Mouse (Mus musculus) midbrain, embryonic 16.5 days (tissue): ENCODE measurements around the gene Cpne6. TPM values are rescaled to one million over a fixed set of nuclear protein-coding genes. Genes with fewer than 3 reads are reported as not detected.

Experiments
- ATAC-seq: fragments of 200-750 bp; cut with Nextera tagmentation; 2 replicates; pipeline ENCODE4 v1.8.0; 2017; ENCODE audit warnings: moderate TSS enrichment
- H3K27ac ChIP-seq: fragments of 300-500 bp; sonication (generic); 2 replicates; pipeline ENCODE4 v1.5.1; 2014; ENCODE audit warnings: mild to moderate bottlenecking, low read length, mixed read lengths
- H3K27me3 ChIP-seq: fragments of 300-500 bp; sonication (generic); 2 replicates; pipeline ENCODE4 v1.6.1; 2014; ENCODE audit warnings: low read depth, low read length, mixed read lengths; ENCODE audit not compliant: control insufficient read depth, insufficient read depth
- H3K36me3 ChIP-seq: fragments of 300-500 bp; sonication (generic); 2 replicates; pipeline ENCODE4 v1.6.1; 2014; ENCODE audit warnings: mild to moderate bottlenecking, low read length, moderate library complexity, mixed read lengths; ENCODE audit not compliant: control insufficient read depth, insufficient read depth
- H3K4me1 ChIP-seq: fragments of 300-500 bp; sonication (generic); 2 replicates; pipeline ENCODE4 v1.6.1; 2014; ENCODE audit warnings: mild to moderate bottlenecking, low read length, mixed read lengths; ENCODE audit not compliant: control insufficient read depth, insufficient read depth
- H3K4me2 ChIP-seq: fragments of 300-500 bp; sonication (generic); 2 replicates; pipeline ENCODE4 v1.6.1; 2014; ENCODE audit warnings: mild to moderate bottlenecking, low read length, mixed read lengths
- H3K4me3 ChIP-seq: fragments of 300-500 bp; sonication (generic); 2 replicates; pipeline ENCODE4 v1.5.1; 2014; ENCODE audit warnings: low read depth, mild to moderate bottlenecking, low read length, moderate library complexity, mixed read lengths
- H3K9ac ChIP-seq: fragments of 300-500 bp; sonication (generic); 2 replicates; pipeline ENCODE4 v1.6.1; 2014; ENCODE audit warnings: low read depth, low read length, mixed read lengths
- H3K9me3 ChIP-seq: fragments of 300-500 bp; sonication (generic); replicated peaks from 2 replicates; pipeline ENCODE4 v1.6.1; 2014; ENCODE audit warnings: mild to moderate bottlenecking, low read length, mixed read lengths; ENCODE audit not compliant: control insufficient read depth, poor library complexity, severe bottlenecking
- WGBS: fragments of 180-500 bp; shearing (Covaris S2); extraction: QIAGEN DNeasy Blood & Tissue Kit; methylation state at CpG from one replicate; pipeline ENCODE4 v1.1.7; 2014; 5-methylcytosine and 5-hydroxymethylcytosine counted together
- polyA plus RNA-seq: library from polyadenylated mRNA; unstranded; fragments of >200 nt; fragmentation: Nextera tagmentation; extraction: Ambion mirVana; gene quantifications from 2 replicates; pipeline ENCODE4 v1.2.1, GENCODE M21; 2015

Gene Cpne6
- polyA plus RNA-seq, 1 experiment from 2014 or later: 3.4 TPM

- no peak overlapping the region for H3K27ac ChIP-seq
- H3K4me1 ChIP-seq: peaks cover 15% of the 10 kb centered on the region
- WGBS: 30% methylated on average over 5 of the region's 5 CpGs
Measured at GRCm38 (mm10) chr14:55557003-55557402, 46.8 kb downstream of the Cpne6 start.

GRCm38 (mm10) chr14:55557587-55557986 lies 47.3 kb downstream of the Cpne6 start:
- 90% methylated on average over 3 of the region's 3 CpGs for WGBS
- no peaks in the 10 kb centered on the region for H3K9me3 ChIP-seq
- no peak for ATAC-seq
- no peak overlapping the region for H3K4me3 ChIP-seq
- no peaks in the 10 kb centered on the region for H3K36me3 ChIP-seq
- no peak overlapping the region for H3K9ac ChIP-seq
- no peak overlapping the region for H3K27ac ChIP-seq
- no peak overlapping the region for H3K4me2 ChIP-seq
- peaks cover 20% of the 10 kb centered on the region for H3K4me1 ChIP-seq
- H3K27me3 ChIP-seq: no peaks in the 10 kb centered on the region

More at GRCm38 (mm10) chr14:55557003-55557402, 46.8 kb downstream of the Cpne6 start:
- Histone ChIP-seq H3K4me3 (no peak overlapping the region), H3K9me3 (no peaks in the 10 kb centered on the region), H3K9ac (no peak overlapping the region), H3K27me3 (no peaks in the 10 kb centered on the region), H3K36me3 (no peaks in the 10 kb centered on the region), H3K4me2 (no peak overlapping the region)
- ATAC-seq: no peak

DNA sequence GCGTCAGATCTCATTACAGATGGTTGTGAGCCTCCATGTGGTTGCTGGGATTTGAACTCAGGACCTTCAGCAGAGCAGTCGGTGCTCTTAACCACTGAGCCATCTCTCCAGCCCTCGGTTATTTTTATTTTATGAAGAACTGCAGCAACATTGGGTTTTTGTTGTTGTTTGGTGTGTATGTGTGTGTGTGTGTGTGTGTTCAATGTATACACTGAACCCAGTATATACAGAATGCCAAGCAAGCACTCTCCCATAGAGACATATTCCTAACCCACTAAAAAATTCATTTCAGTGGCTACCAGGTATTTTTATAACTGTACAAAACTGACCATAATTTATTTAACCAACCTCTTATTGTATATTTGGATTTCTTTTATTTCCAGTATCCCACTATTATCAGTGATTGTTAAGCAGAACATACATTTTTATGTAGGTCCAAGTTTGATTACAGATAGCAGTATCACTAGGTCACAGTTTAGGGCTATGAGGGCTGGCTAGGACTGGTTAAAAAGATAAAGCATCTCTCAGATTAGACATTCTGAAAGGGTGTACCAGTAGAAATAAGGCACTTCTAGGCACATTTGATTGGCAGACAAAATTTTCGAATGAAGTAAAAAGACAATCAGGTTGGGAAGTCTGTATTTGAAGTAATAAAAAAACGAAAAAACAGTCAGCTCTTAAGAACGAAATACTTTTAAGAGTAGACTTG lies 48.6 kb downstream of the Cpne6 start:
- Histone ChIP-seq H3K27ac (no peak overlapping the region), H3K9me3 (no peaks in the 10 kb centered on the region), H3K4me1 (peaks cover 20% of the 10 kb centered on the region), H3K36me3 (no peaks in the 10 kb centered on the region), H3K4me2 (peak overlapping the region; percentile 68), H3K4me3 (peak overlapping the region; percentile 62), H3K27me3 (no peaks in the 10 kb centered on the region), H3K9ac (no peak overlapping the region)
- no peak for ATAC-seq
- WGBS: 56% methylated on average over 6 of the region's 6 CpGs

DNA sequence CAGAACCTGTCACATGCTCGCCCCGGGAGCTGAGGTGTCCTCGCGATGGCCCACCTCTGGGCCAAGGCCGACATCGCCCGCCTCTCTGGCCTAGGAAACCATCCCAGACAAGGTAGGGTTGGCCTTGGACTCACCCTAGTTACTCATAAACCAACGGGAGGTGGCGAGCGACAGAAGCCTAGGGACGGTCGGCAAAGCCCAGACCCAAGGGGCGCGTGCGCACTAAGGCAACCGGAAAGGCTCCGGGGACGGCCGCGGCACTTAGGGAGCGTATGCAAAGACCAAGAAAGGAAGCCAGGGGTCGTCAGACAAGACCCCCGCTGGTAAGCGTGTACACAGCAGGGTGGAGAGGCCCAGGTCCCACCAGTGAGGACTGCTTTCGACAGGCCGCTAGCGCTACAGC lies 49.6 kb downstream of the Cpne6 start, which contains the start of gene Dcaf11:
Gene Dcaf11 (plus strand): TSS at position 208 of the 403 bp plus-strand sequence.
- ATAC-seq: peak; percentile 83
- Histone ChIP-seq H3K4me1 (peaks cover 20% of the 10 kb centered on the region), H3K27ac (peak within 1 kb of the TSS; percentile 99), H3K9me3 (no peaks in the 10 kb centered on the region), H3K36me3 (peaks cover 8% of the 10 kb centered on the region), H3K4me2 (peak within 1 kb of the TSS; percentile 68), H3K27me3 (no peaks in the 10 kb centered on the region), H3K4me3 (peak within 1 kb of the TSS; percentile 62), H3K9ac (peak within 1 kb of the TSS; percentile 90)
- WGBS: under 1% methylated on average over 27 of the region's 27 CpGs

GRCm38 (mm10) chr14:55560202-55561073 lies 50.2 kb downstream of the Cpne6 start, which contains the start of gene A730061H03Rik:
Gene A730061H03Rik (minus strand): TSS chr14:55560406.
- peak within 1 kb of the TSS; percentile 68 for H3K4me2 ChIP-seq
- H3K27me3 ChIP-seq: no peaks in the 10 kb centered on the region
- peak within 1 kb of the TSS; percentile 99 for H3K27ac ChIP-seq
- under 1% methylated on average over 51 of the region's 51 CpGs for WGBS
- H3K36me3 ChIP-seq: peaks cover 13% of the 10 kb centered on the region
- peak within 1 kb of the TSS; percentile 62 for H3K4me3 ChIP-seq
- H3K9me3 ChIP-seq: no peaks in the 10 kb centered on the region
- peak; percentile 98 for ATAC-seq
- H3K4me1 ChIP-seq: peaks cover 20% of the 10 kb centered on the region
- H3K9ac ChIP-seq: peak within 1 kb of the TSS; percentile 90

DNA sequence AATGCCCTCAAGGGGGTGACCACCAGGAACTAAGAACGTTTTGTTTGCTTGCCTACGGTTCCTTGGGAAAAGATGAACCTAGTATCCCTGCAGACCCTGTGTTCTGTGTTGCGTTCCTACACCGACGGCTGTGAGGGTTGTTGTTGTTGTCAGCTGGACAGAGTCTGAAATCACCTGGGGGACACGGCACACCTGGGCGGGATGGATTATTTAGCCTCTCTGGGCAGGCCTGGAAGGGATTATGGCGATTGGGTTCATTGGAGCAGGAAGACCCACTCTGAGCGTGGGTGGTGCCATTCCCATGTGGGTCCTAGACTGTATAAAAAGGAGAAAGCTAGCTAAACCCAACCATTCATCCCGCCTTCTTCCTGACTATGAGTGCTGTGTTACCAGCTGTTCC lies 51.6 kb downstream of the Cpne6 start:
- 87% methylated on average over 10 of the region's 10 CpGs for WGBS
- Histone ChIP-seq H3K4me3 (no peak overlapping the region), H3K4me1 (peaks cover 20% of the 10 kb centered on the region), H3K9me3 (no peaks in the 10 kb centered on the region), H3K4me2 (no peak overlapping the region), H3K9ac (no peak overlapping the region), H3K27me3 (no peaks in the 10 kb centered on the region), H3K36me3 (peaks cover 18% of the 10 kb centered on the region), H3K27ac (no peak overlapping the region)
- ATAC-seq: no peak

- no peak for ATAC-seq
- Histone ChIP-seq H3K4me2 (no peak overlapping the region), H3K9me3 (no peaks in the 10 kb centered on the region), H3K27ac (no peak overlapping the region), H3K9ac (no peak overlapping the region), H3K4me3 (no peak overlapping the region), H3K27me3 (no peaks in the 10 kb centered on the region), H3K36me3 (peaks cover 23% of the 10 kb centered on the region), H3K4me1 (peaks cover 20% of the 10 kb centered on the region)
- 93% methylated on average over 11 of the region's 11 CpGs for WGBS
Measured at GRCm38 (mm10) chr14:55563249-55563648, 53.0 kb downstream of the Cpne6 start.

DNA sequence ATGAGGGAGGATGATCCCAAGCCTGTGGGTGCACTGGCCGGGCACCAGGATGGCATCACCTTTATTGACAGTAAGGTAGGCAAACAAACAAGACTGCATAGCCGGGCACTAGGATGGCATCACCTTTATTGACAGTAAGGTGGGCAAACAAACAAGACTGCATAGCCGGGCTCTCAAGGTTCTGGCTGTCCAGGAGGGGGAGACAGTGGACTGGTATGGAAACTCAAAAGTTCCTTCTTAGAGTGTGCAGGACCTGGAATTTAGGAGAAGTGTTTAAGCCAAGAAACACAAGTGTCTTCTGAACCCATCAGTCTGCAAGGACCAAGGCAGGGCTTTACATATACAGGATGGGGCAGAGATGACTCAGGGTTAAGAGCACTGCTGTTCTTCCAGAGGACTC lies 55.5 kb downstream of the Cpne6 start:
- Histone ChIP-seq H3K9me3 (no peaks in the 10 kb centered on the region), H3K4me2 (no peak overlapping the region), H3K4me1 (peaks cover 16% of the 10 kb centered on the region), H3K27me3 (no peaks in the 10 kb centered on the region), H3K27ac (no peak overlapping the region), H3K36me3 (peaks cover 34% of the 10 kb centered on the region), H3K4me3 (no peak overlapping the region), H3K9ac (no peak overlapping the region)
- ATAC-seq: no peak
- WGBS: 93% methylated on average over 3 of the region's 3 CpGs
